Mouse (Mus musculus): ENCODE data around the gene Zmynd15. TPM values are rescaled to one million over a fixed set of nuclear protein-coding genes. Genes with fewer than 3 reads are reported as not detected.
"Not testable (repeated sequence)": the region's sequence is repeated elsewhere in the genome, so short reads cannot be mapped to it uniquely, and the experiment has no call there.

Gene Zmynd15
- polyA plus RNA-seq, 1 experiment from 2014 or later: 0.43 TPM

- not testable (repeated sequence) for H3K9me3 ChIP-seq (ENCODE audit: control insufficient read depth, low read length); H3K4me1 ChIP-seq (replicated peaks; ENCODE audit: control insufficient read depth, insufficient read depth, low read length); H3K9ac ChIP-seq (ENCODE audit: low read depth, low read length); H3K4me3 ChIP-seq (ENCODE audit: low read depth, low read length); H3K27ac ChIP-seq (ENCODE audit: low read depth, low read length); H3K4me2 ChIP-seq (replicated peaks; ENCODE audit: low read depth, low read length); DNase-seq (ENCODE audit: low spot score); ATAC-seq (ENCODE audit: low FRiP score); H3K36me3 ChIP-seq (ENCODE audit: control insufficient read depth, insufficient read depth, low read length); H3K27me3 ChIP-seq (ENCODE audit: control insufficient read depth, insufficient read depth, low read length)
- 90% methylated on average over 5 of the region's 5 CpGs for whole genome bisulfite sequencing
These were observed 14.1 kb downstream of the Zmynd15 start for GRCm38 (mm10) chr11:70473291-70473690.

GRCm38 (mm10) chr11:70474872-70475534, 15.8 kb downstream of the Zmynd15 start:
- WGBS: 89% methylated on average over 12 of the region's 12 CpGs
- H3K9me3 ChIP-seq (ENCODE audit: control insufficient read depth, low read length): no peaks in the 10 kb centered on the region
- DNase-seq (ENCODE audit: low spot score) (no peak), ATAC-seq (ENCODE audit: low FRiP score) (no peak)
- H3K9ac ChIP-seq (ENCODE audit: low read depth, low read length): no peak overlapping the region
- H3K36me3 ChIP-seq (ENCODE audit: control insufficient read depth, insufficient read depth, low read length): no peaks in the 10 kb centered on the region
- H3K4me1 ChIP-seq (replicated peaks; ENCODE audit: control insufficient read depth, insufficient read depth, low read length): no peaks in the 10 kb centered on the region
- no peaks in the 10 kb centered on the region for H3K27me3 ChIP-seq (ENCODE audit: control insufficient read depth, insufficient read depth, low read length)
- H3K27ac ChIP-seq (ENCODE audit: low read depth, low read length): no peak overlapping the region
- no peak overlapping the region for H3K4me3 ChIP-seq (ENCODE audit: low read depth, low read length)
- H3K4me2 ChIP-seq (replicated peaks; ENCODE audit: low read depth, low read length): no peak overlapping the region

DNA sequence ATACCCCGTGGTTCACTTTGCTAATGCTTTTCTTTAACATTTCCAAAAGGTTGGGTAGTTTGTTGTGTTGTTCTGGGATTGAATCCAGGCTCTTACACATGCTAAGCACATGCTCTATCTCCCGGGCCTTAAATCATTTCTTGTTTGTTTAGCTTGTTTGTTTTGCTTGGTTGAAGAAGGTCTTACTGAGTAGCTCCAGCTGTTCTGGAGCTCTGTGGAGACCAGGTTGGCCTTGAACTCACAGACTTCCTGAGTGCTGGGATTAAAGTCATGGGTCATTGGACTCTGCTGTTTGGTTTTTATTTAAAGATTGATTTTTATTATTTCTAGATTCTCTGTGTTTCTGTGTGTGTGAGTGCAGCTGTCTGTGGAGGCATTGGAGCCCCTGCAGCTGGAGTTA, 26.3 kb downstream of the Zmynd15 start:
- no peak overlapping the region for H3K27ac ChIP-seq (ENCODE audit: low read depth, low read length)
- DNase-seq (ENCODE audit: low spot score): no peak
- H3K4me3 ChIP-seq (ENCODE audit: low read depth, low read length): no peak overlapping the region
- no peaks in the 10 kb centered on the region for H3K4me1 ChIP-seq (replicated peaks; ENCODE audit: control insufficient read depth, insufficient read depth, low read length)
- no peak overlapping the region for H3K9ac ChIP-seq (ENCODE audit: low read depth, low read length)
- no peaks in the 10 kb centered on the region for H3K9me3 ChIP-seq (ENCODE audit: control insufficient read depth, low read length)
- WGBS: 58% methylated on average over 2 of the region's 2 CpGs
- no peak overlapping the region for H3K4me2 ChIP-seq (replicated peaks; ENCODE audit: low read depth, low read length)
- no peaks in the 10 kb centered on the region for H3K27me3 ChIP-seq (ENCODE audit: control insufficient read depth, insufficient read depth, low read length)
- no peaks in the 10 kb centered on the region for H3K36me3 ChIP-seq (ENCODE audit: control insufficient read depth, insufficient read depth, low read length)
- ATAC-seq (ENCODE audit: low FRiP score): no peak

- H3K36me3 ChIP-seq (ENCODE audit: control insufficient read depth, insufficient read depth, low read length): no peaks in the 10 kb centered on the region
- no peaks in the 10 kb centered on the region for H3K4me1 ChIP-seq (replicated peaks; ENCODE audit: control insufficient read depth, insufficient read depth, low read length)
- no peak overlapping the region for H3K4me3 ChIP-seq (ENCODE audit: low read depth, low read length)
- WGBS: 48% methylated on average over 4 of the region's 4 CpGs
- no peak overlapping the region for H3K9ac ChIP-seq (ENCODE audit: low read depth, low read length)
- DNase-seq (ENCODE audit: low spot score): no peak
- no peak overlapping the region for H3K4me2 ChIP-seq (replicated peaks; ENCODE audit: low read depth, low read length)
- ATAC-seq (ENCODE audit: low FRiP score): no peak
- H3K9me3 ChIP-seq (ENCODE audit: control insufficient read depth, low read length): no peaks in the 10 kb centered on the region
- H3K27me3 ChIP-seq (ENCODE audit: control insufficient read depth, insufficient read depth, low read length): no peaks in the 10 kb centered on the region
- no peak overlapping the region for H3K27ac ChIP-seq (ENCODE audit: low read depth, low read length)
These were observed 28.6 kb downstream of the Zmynd15 start for GRCm38 (mm10) chr11:70487816-70488215.

GRCm38 (mm10) chr11:70489138-70489537, 29.9 kb downstream of the Zmynd15 start:
- Histone ChIP-seq H3K9ac (ENCODE audit: low read depth, low read length) (no peak overlapping the region), H3K4me1 (replicated peaks; ENCODE audit: control insufficient read depth, insufficient read depth, low read length) (no peaks in the 10 kb centered on the region), H3K27ac (ENCODE audit: low read depth, low read length) (no peak overlapping the region), H3K9me3 (ENCODE audit: control insufficient read depth, low read length) (no peaks in the 10 kb centered on the region), H3K36me3 (ENCODE audit: control insufficient read depth, insufficient read depth, low read length) (no peaks in the 10 kb centered on the region), H3K4me2 (replicated peaks; ENCODE audit: low read depth, low read length) (no peak overlapping the region), H3K4me3 (ENCODE audit: low read depth, low read length) (no peak overlapping the region), H3K27me3 (ENCODE audit: control insufficient read depth, insufficient read depth, low read length) (no peaks in the 10 kb centered on the region)
- 83% methylated on average over 3 of the region's 3 CpGs for WGBS
- ATAC-seq (ENCODE audit: low FRiP score): no peak
- DNase-seq (ENCODE audit: low spot score): no peak

DNA sequence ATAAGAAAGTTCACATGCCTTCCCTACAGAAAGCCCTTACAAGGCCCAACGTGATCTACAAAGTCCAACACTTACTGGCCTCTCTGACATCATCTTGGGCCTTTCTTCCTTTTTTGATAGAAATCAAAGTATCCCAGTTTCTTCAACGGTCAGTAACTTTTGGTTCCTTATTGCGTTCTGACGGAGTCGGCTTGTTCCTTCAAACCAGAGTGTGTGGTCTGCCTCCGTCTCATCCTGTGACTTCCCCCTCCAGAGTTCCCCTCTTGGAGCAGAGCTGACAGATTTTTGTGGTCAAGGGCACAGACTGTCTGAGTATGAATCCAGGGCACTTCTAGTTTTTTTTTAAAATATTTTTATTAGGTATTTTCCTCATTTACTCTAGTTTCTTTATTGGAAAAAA, 30.5 kb downstream of the Zmynd15 start:
- H3K9ac ChIP-seq (ENCODE audit: low read depth, low read length): no peak overlapping the region
- H3K4me2 ChIP-seq (replicated peaks; ENCODE audit: low read depth, low read length): no peak overlapping the region
- no peak overlapping the region for H3K27ac ChIP-seq (ENCODE audit: low read depth, low read length)
- H3K27me3 ChIP-seq (ENCODE audit: control insufficient read depth, insufficient read depth, low read length): no peaks in the 10 kb centered on the region
- no peak for DNase-seq (ENCODE audit: low spot score)
- 89% methylated on average over 6 of the region's 6 CpGs for WGBS
- H3K4me3 ChIP-seq (ENCODE audit: low read depth, low read length): no peak overlapping the region
- no peaks in the 10 kb centered on the region for H3K36me3 ChIP-seq (ENCODE audit: control insufficient read depth, insufficient read depth, low read length)
- ATAC-seq (ENCODE audit: low FRiP score): no peak
- no peaks in the 10 kb centered on the region for H3K4me1 ChIP-seq (replicated peaks; ENCODE audit: control insufficient read depth, insufficient read depth, low read length)
- no peaks in the 10 kb centered on the region for H3K9me3 ChIP-seq (ENCODE audit: control insufficient read depth, low read length)

- no peaks in the 10 kb centered on the region for H3K36me3 ChIP-seq (ENCODE audit: control insufficient read depth, insufficient read depth, low read length)
- DNase-seq (ENCODE audit: low spot score) (no peak), ATAC-seq (ENCODE audit: low FRiP score) (no peak)
- no peak overlapping the region for H3K27ac ChIP-seq (ENCODE audit: low read depth, low read length)
- no peak overlapping the region for H3K9ac ChIP-seq (ENCODE audit: low read depth, low read length)
- no peaks in the 10 kb centered on the region for H3K27me3 ChIP-seq (ENCODE audit: control insufficient read depth, insufficient read depth, low read length)
- H3K4me2 ChIP-seq (replicated peaks; ENCODE audit: low read depth, low read length): no peak overlapping the region
- no peaks in the 10 kb centered on the region for H3K4me1 ChIP-seq (replicated peaks; ENCODE audit: control insufficient read depth, insufficient read depth, low read length)
- 78% methylated on average over 14 of the region's 14 CpGs for WGBS
- no peaks in the 10 kb centered on the region for H3K9me3 ChIP-seq (ENCODE audit: control insufficient read depth, low read length)
- no peak overlapping the region for H3K4me3 ChIP-seq (ENCODE audit: low read depth, low read length)
These were observed 40.6 kb downstream of the Zmynd15 start for GRCm38 (mm10) chr11:70499566-70500475.

DNA sequence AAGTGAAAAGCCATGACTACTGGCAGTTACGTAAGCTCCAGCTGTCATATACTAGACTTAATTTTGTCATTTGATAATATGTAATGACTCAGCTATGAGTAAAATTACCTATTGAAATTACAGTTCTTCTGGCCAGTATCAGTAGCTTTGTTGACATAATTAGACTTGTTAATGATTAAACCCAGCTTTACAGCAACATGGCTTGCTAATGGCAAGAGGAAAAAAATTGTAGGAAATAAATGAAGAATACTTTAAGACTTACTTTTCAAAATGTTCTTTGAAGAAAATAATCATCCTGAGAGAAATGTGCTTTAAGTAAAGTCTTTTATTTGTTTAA, 41.2 kb downstream of the Zmynd15 start:
- no peak overlapping the region for H3K9ac ChIP-seq (ENCODE audit: low read depth, low read length)
- no peaks in the 10 kb centered on the region for H3K36me3 ChIP-seq (ENCODE audit: control insufficient read depth, insufficient read depth, low read length)
- H3K4me2 ChIP-seq (replicated peaks; ENCODE audit: low read depth, low read length): no peak overlapping the region
- DNase-seq (ENCODE audit: low spot score) (no peak), ATAC-seq (ENCODE audit: low FRiP score) (no peak)
- H3K9me3 ChIP-seq (ENCODE audit: control insufficient read depth, low read length): no peaks in the 10 kb centered on the region
- no peak overlapping the region for H3K27ac ChIP-seq (ENCODE audit: low read depth, low read length)
- WGBS: 98% methylated on average over 1 of the region's 1 CpGs
- no peak overlapping the region for H3K4me3 ChIP-seq (ENCODE audit: low read depth, low read length)
- H3K4me1 ChIP-seq (replicated peaks; ENCODE audit: control insufficient read depth, insufficient read depth, low read length): no peaks in the 10 kb centered on the region
- H3K27me3 ChIP-seq (ENCODE audit: control insufficient read depth, insufficient read depth, low read length): no peaks in the 10 kb centered on the region

DNA sequence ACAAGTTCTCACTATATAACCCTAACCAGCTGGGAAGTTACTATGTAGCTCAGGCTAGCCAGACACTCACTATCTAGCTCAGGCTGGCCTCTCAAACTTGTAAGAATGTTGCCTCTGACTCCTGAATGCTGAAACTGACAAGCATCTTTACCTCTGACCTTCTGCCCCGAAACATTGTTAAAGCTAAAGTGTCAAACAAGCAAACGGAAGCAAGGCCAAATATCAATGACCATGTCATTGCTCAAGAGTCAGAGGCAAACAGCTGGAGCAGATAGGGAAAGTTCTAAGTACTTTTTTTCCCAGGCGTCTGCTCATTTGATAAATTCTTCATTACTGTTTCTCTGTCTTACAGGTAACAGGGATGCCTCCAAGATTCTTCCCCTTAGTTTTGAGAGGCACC, 42.8 kb downstream of the Zmynd15 start:
- H3K9me3 ChIP-seq (ENCODE audit: control insufficient read depth, low read length): no peaks in the 10 kb centered on the region
- H3K4me1 ChIP-seq (replicated peaks; ENCODE audit: control insufficient read depth, insufficient read depth, low read length): no peaks in the 10 kb centered on the region
- no peaks in the 10 kb centered on the region for H3K36me3 ChIP-seq (ENCODE audit: control insufficient read depth, insufficient read depth, low read length)
- no peaks in the 10 kb centered on the region for H3K27me3 ChIP-seq (ENCODE audit: control insufficient read depth, insufficient read depth, low read length)
- no peak overlapping the region for H3K9ac ChIP-seq (ENCODE audit: low read depth, low read length)
- WGBS: 74% methylated on average over 3 of the region's 3 CpGs
- H3K4me3 ChIP-seq (ENCODE audit: low read depth, low read length): no peak overlapping the region
- ATAC-seq (ENCODE audit: low FRiP score) (no peak), DNase-seq (ENCODE audit: low spot score) (no peak)
- no peak overlapping the region for H3K27ac ChIP-seq (ENCODE audit: low read depth, low read length)
- H3K4me2 ChIP-seq (replicated peaks; ENCODE audit: low read depth, low read length): no peak overlapping the region
